Mouse (Mus musculus) c-Kit-negative CD71-positive TER-119-positive erythroid progenitor cells, embryonic 14.5 days (primary cell): Measurements from ENCODE around the gene Muc1.
"Not testable (repeated sequence)": the region's sequence is repeated elsewhere in the genome, so short reads cannot be mapped to it uniquely, and the experiment has no call there.

ENCODE experiments used
- DNase-seq: peaks from one replicate; pipeline ENCODE4 v3.0.0-alpha.2; 2013; ENCODE audit warnings: low read depth, low spot score

The Muc1 gene

GRCm38 (mm10) chr3:89209731-89210130 is 19.1 kb upstream of the Muc1 start:
- DNase-seq: no peak

GRCm38 (mm10) chr3:89210162-89210561 is 18.7 kb upstream of the Muc1 start:
- no peak for DNase-seq

GRCm38 (mm10) chr3:89210731-89211130 is 18.1 kb upstream of the Muc1 start:
- no peak for DNase-seq

GRCm38 (mm10) chr3:89213803-89214530 is 14.9 kb upstream of the Muc1 start:
- peak; percentile 79 for DNase-seq

GRCm38 (mm10) chr3:89214681-89215411 is 14.0 kb upstream of the Muc1 start, which contains the start of gene Thbs3:
Gene Thbs3 (plus strand): TSS chr3:89215180.
- no peak for DNase-seq

GRCm38 (mm10) chr3:89215853-89216252 is 13.0 kb upstream of the Muc1 start:
- DNase-seq: peak; percentile 80

GRCm38 (mm10) chr3:89216407-89216806 is 12.4 kb upstream of the Muc1 start:
- not testable (repeated sequence) for DNase-seq

GRCm38 (mm10) chr3:89218271-89218670 is 10.6 kb upstream of the Muc1 start:
- DNase-seq: no peak

- DNase-seq: no peak
Measured at GRCm38 (mm10) chr3:89219546-89219945, 9.3 kb upstream of the Muc1 start.

GRCm38 (mm10) chr3:89221167-89221566 is 7.7 kb upstream of the Muc1 start:
- DNase-seq: no peak

GRCm38 (mm10) chr3:89224796-89225195 is 4.1 kb upstream of the Muc1 start:
- DNase-seq: no peak

GRCm38 (mm10) chr3:89225321-89225815 is 3.5 kb upstream of the Muc1 start:
- DNase-seq: no peak

GRCm38 (mm10) chr3:89225918-89226317 is 2.9 kb upstream of the Muc1 start:
- no peak for DNase-seq

- DNase-seq: no peak
Measured at GRCm38 (mm10) chr3:89226361-89226760, 2.5 kb upstream of the Muc1 start.

- no peak for DNase-seq
Measured at GRCm38 (mm10) chr3:89226900-89227299, 2.0 kb upstream of the Muc1 start, which contains the start of gene Mtx1. Gene Mtx1 (minus strand): TSS chr3:89227088.

- no peak for DNase-seq
Measured at GRCm38 (mm10) chr3:89227307-89228179, 1.3 kb upstream of the Muc1 start.

- peak; percentile 62 for DNase-seq
Measured at GRCm38 (mm10) chr3:89228180-89228549, 692 bp upstream of the Muc1 start.

- no peak for DNase-seq
Measured at GRCm38 (mm10) chr3:89229276-89229675, 419 bp downstream of the Muc1 start.

GRCm38 (mm10) chr3:89230561-89230960 is 1.7 kb downstream of the Muc1 start:
- no peak for DNase-seq

- DNase-seq: no peak
Measured at GRCm38 (mm10) chr3:89231345-89231744, 2.5 kb downstream of the Muc1 start.

- no peak for DNase-seq
Measured at GRCm38 (mm10) chr3:89231772-89232275, 3.0 kb downstream of the Muc1 start.

GRCm38 (mm10) chr3:89232614-89233013 is 3.8 kb downstream of the Muc1 start:
- DNase-seq: no peak
